Mouse (Mus musculus) embryonic stem cell, embryonic (primary cell): ENCODE data around the gene Ngdn.

Source experiments
- CTCF ChIA-PET, 4 experiments: fragments of 300-600 bp in 2 of 4; fragments of 350-600 bp in 2 of 4; sonication (Branson Sonifier 250); formaldehyde crosslinking; loops; one replicate each; lab custom pipeline; 2022; ENCODE audit warnings: inconsistent platforms in 2 of 4; lab: Charles Lee
- POLR2A ChIA-PET, 4 experiments: fragments of 300-600 bp in 2 of 4; fragments of 350-600 bp in 2 of 4; sonication (Branson Sonifier 250); formaldehyde crosslinking; loops; one replicate each; lab custom pipeline; 2022; ENCODE audit warnings: antibody characterized with exemption in 4 of 4, inconsistent platforms in 1 of 4; lab: Charles Lee

Ngdn gene

DNA sequence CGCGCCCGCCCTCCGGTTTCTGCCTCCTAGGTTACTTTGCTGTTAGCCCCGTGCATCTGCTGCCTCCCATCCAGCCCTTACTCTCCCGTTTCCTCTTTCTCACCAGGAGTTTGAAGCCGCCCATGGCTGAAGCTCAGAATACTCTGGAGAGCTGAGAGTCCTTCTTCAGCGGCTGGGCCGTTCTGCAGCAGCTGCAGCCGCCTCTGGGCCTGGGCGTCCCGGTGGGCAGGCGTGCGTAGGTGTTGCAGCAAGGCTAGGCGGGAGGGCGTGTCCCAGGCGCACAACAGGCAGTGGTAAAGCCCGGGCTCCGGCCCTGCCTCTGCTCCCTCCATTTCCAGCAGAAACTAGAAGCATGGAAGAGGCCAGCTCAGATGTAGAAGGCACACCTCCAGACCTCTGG lies 56.5 kb downstream of the Ngdn start:
- CTCF ChIA-PET, result interaction anchor here in 3 of 4 experiments (0.9 to 2.2 kb wide), 3 partner anchors 43 to 48 kb away, joined by 3 to 8 read pairs (median 3); no protein-coding TSS in a partner anchor
- POLR2A ChIA-PET, result interaction anchor here (0.8 to 18.6 kb wide), 14 partner anchors 8 to 299 kb away, joined by 3 to 360 read pairs (median 4); partner anchors contain the start of genes Thtpa (in 2 of the 4), Zfhx2 (in 2 of the 4) and Ngdn (in 1 of the 4)
